Mouse (Mus musculus) fat pad, adult 2 months (tissue): Measurements from ENCODE around the gene Dtd1.

Experiments used
- DNase-seq: peaks from one replicate; pipeline ENCODE4 v3.0.0-alpha.2; 2011; ENCODE audit warnings: low read depth, low spot score; ENCODE audit errors: extremely low read depth

The Dtd1 gene

GRCm38 (mm10) chr2:144709704-144710103, 110.0 kb downstream of the Dtd1 start:
- DNase-seq: no peak

- DNase-seq: no peak
These were observed 114.9 kb downstream of the Dtd1 start for GRCm38 (mm10) chr2:144714596-144714995.

- no peak for DNase-seq
These were observed 115.6 kb downstream of the Dtd1 start for GRCm38 (mm10) chr2:144715211-144715768.

- DNase-seq: no peak
These were observed 116.6 kb downstream of the Dtd1 start for GRCm38 (mm10) chr2:144716248-144716647.

- DNase-seq: no peak
These were observed 118.6 kb downstream of the Dtd1 start for GRCm38 (mm10) chr2:144718273-144718672.

GRCm38 (mm10) chr2:144719294-144719693, 119.6 kb downstream of the Dtd1 start:
- DNase-seq: no peak

DNA sequence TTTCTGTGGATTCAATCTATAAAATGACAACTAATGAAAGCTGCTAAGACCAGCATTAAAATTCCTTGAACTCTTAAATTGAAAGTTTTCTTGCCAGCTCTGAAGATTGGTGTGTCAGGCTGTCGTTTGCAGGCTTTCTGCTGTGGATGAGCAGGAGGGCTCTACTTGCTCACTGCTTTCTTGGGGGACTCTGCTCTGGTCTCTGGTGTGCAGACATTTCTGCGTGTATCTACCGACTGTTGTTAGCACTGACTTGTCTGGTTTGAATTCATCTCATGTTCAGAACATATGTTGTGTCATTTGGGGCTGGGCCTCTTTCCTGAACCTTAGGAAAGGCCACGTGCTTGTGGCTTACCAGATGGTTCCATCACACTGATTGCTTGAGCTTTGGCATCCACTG, 120.0 kb downstream of the Dtd1 start:
- no peak for DNase-seq

DNA sequence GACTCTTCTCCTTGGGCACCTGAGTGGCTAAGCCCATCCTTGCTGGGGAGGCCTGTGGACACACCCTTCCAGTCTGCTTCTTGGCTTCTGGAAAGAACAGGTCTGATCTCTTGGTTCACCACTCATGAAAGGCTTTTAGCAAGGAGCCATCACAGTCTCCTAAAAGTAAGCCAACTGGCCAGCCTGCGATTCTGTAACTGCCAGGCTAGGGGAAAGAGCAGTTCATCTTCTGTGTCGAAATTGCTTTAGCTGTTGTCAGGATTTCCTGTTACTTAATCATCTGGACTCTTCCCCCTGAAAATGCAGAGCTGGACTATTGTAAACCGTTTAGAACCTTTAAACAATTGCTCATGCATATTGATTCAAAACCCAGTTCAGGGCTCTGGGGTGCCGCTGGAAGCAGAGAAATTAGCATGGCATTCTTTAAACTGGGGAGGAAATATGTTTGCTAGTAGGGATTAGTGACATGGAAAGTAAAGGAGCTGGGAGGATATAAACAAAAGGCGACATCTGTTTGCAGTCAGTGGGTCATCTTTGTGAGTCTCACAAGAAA, 120.8 kb downstream of the Dtd1 start:
- DNase-seq: no peak

GRCm38 (mm10) chr2:144724679-144725078, 125.0 kb downstream of the Dtd1 start:
- DNase-seq: no peak

DNA sequence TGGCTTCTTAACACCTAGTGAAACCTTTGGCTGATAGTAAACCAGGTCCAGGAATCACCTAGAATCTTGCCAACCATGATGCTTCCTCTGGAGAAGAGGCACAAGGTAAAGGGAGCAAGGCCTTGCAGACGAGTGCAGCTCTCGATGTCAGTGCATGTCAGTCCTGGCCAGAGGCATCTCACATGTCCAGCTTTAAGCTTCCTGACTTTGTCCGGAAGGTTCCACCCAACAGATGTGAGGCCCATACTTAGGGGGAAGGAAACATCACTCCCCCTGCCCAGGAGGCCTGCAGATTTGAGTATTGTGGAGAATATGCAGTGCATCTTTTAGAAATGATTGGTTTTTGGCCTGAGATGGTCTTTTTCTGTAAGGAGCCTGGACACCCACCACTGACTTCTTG, 127.4 kb downstream of the Dtd1 start:
- DNase-seq: no peak

DNA sequence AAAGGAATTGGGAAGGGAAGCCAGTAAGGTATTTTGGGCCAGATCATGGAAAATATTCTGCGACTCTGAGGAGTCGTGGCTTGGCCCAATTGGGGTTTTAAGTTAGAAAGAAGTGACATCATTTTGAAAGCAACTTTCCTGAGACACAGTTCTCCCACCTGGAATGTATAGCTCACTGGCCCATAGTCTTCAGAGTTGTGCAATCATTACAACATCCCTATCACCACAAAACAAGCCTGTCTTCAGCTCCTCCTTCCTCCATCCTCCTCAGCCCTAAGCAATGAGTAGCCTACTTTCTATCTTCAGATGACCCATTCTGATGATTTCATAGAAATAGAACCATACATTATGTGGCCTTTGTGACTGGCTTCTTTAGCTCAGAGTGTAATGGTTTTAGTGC, 130.1 kb downstream of the Dtd1 start:
- DNase-seq: no peak

- DNase-seq: no peak
These were observed 138.5 kb downstream of the Dtd1 start for GRCm38 (mm10) chr2:144738161-144738560.

- DNase-seq: no peak
These were observed 138.9 kb downstream of the Dtd1 start for GRCm38 (mm10) chr2:144738576-144738975.

DNA sequence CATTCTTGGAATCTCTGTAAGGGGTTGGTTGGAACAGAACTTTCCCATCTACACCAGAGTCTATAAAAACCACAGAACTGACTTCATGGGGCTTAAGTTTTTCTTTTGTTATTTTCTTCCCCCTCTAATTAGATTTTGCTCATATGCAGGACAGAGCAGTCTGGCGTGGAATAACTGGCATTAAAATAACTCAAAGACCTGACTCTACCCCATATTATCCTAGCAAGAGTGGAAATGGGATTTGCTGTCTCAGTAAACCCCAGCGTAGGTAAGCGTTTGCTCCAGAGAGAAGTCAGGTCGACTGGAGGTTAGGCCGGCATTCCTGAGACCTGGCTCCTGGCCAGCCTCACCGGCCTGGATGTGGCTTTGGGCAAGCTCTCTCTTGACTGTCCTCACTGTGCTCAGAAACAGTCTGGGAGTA, 140.9 kb downstream of the Dtd1 start:
- no peak for DNase-seq

- no peak for DNase-seq
These were observed 142.3 kb downstream of the Dtd1 start for GRCm38 (mm10) chr2:144741973-144742372.

DNA sequence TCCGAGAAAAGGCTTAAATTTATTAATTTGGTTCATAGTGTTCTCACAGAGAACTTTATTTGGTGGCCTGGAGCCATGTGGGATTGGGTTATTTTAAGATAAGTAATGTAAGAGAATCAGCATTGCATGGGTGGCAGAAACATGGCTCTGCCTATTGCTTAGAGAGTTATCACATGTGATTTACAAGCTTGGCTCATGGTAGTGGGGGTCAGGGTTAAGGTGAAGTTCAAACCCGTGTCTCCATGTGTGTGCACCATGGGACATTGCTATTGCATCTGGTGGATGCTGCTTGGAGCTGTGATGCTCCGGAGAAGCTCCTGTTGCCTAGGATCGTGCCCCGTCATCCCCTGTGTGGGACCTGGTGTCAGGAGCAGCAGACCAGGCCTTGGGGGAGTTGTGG, 143.6 kb downstream of the Dtd1 start:
- DNase-seq: no peak

DNA sequence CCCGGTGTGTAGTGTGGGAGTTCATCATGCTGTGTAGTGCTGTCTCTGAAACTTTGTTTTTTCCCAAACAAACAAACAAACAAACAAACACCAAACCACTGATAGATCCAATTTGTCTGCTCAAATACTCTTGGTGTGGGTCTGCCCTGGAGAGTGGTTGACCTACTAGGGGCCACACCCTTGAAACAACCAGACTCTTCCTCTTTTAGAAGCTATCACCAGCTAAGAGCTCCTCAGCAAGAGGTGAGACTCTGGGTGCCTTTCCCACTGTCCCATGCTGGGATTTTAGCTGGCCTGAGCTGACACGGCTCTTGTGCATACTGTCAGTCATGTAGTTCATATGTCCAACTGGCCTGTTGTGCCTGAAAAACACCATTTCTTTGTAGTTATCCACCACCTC, 145.6 kb downstream of the Dtd1 start:
- DNase-seq: no peak

GRCm38 (mm10) chr2:144746046-144746783, 146.5 kb downstream of the Dtd1 start:
- DNase-seq: no peak

- no peak for DNase-seq
These were observed 153.9 kb downstream of the Dtd1 start for GRCm38 (mm10) chr2:144753604-144754003.

GRCm38 (mm10) chr2:144755016-144755415, 155.3 kb downstream of the Dtd1 start:
- no peak for DNase-seq

GRCm38 (mm10) chr2:144760666-144761065, 161.0 kb downstream of the Dtd1 start:
- no peak for DNase-seq

GRCm38 (mm10) chr2:144763706-144764105, 164.0 kb downstream of the Dtd1 start:
- DNase-seq: no peak
